Mouse (Mus musculus) MN1 (cell line): Measurements from ENCODE around the gene Ccnd3.

Experiments used
- DNase-seq: peaks from one replicate; pipeline ENCODE4 v3.0.0-alpha.2; 2016; ENCODE audit warnings: low spot score

Gene Ccnd3

DNA sequence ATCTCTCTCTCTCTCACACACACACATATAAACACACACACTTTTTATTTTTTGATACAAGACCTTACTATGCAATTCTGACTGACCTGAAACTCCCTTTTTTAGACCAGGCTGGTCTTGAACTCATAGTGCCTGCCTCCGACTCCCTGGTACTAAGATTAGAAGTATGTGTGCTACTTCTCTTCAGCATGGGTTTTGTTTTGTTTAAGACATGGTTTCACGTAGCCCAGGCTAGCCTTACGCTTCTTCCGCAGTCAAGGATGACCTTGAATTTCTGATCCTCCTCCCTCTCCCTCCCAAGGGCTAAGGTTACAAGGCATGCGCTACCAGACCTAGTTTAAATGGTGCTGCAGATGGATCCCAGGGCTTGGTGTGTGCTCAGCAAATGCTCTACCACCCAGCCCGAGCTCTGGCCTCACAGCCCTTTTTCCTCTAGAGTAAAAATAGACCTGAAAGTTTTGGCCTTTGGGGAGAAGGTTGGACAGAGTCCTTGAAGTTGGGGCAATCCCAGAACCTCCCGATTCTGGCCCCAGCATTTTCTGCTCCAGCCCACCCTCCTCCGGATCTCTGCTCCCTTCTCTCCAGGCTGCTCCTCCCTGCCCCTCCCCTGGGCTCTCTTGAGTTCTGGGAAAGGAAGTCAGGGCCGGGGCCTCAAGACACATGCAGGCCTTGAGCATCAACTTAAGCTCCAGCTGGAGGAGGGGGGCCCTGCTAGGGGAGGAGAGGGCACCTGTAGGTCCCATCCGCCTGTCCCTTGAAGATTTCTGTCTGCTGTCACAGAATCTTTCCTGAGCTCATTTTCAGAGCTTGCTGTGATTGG, 8.3 kb downstream of the Ccnd3 start:
- no peak for DNase-seq

DNA sequence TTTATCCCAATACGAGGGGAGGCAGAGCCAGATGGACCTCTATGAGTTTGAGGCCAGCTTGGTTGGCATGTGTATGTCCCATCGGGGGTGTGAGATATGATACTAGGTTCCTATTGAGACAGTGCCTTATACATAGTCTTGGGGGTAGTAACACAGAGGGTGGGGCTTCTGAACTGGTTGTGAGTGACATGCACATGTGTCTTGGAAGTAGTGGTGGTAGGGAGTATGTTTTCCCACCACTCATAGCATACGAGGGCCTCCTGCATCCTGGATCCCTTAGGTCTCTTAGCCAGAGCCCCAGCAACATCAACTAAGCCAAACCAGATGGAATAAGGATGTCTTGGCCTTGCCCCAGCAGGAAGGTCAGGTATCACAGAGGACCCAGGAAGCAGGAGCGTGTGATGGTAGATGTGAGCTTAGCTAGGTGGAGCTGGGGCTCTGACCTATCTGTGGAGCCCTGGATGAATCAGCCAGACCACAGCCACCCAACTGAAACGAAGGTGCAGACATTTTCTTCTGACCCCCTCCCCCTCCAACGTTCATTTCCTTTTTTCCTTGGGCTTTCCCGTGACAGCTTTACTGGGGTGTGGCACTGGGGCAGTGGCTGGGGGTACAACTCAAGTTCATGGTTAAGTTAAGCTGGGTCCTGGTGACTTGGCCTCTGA, 10.5 kb downstream of the Ccnd3 start:
- DNase-seq: no peak

DNA sequence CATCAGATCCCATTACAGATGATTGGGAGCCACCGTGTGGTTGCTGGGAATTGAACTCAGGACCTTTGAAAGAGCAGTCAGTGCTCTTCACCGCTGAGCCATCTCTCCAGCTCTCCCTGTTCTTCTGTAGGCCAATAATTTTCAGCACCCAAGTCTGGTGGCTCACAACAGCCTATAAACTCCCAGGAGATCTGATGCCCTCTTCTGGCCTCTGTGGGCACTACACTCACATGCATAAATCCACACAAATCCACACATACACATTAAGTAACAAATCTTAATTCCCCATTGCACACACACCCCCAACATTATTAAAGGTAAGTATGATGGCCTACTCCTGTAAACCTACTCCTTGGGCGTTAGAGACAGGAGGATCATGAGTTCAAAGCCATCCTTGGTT, 11.4 kb downstream of the Ccnd3 start:
- DNase-seq: no peak

DNA sequence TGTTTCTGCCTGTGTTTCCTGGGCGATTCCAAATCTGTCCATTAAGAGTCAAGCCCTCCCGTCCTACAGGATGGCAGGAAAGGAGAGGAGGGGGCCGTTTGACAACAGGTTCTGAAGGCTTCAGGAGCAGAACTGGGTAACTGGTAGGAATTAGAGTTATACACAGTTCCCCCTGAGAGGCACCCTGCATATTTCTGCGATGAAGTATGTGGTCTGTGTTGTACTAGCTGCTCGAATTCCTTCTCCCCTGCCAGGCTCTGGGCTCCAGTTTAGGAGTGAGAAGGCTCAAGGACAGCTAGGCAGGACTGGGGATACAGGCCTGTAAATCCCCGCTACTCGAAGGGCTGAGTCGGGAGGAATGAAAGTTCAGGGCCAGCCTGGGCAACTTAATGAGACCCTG, 13.4 kb downstream of the Ccnd3 start:
- no peak for DNase-seq

DNA sequence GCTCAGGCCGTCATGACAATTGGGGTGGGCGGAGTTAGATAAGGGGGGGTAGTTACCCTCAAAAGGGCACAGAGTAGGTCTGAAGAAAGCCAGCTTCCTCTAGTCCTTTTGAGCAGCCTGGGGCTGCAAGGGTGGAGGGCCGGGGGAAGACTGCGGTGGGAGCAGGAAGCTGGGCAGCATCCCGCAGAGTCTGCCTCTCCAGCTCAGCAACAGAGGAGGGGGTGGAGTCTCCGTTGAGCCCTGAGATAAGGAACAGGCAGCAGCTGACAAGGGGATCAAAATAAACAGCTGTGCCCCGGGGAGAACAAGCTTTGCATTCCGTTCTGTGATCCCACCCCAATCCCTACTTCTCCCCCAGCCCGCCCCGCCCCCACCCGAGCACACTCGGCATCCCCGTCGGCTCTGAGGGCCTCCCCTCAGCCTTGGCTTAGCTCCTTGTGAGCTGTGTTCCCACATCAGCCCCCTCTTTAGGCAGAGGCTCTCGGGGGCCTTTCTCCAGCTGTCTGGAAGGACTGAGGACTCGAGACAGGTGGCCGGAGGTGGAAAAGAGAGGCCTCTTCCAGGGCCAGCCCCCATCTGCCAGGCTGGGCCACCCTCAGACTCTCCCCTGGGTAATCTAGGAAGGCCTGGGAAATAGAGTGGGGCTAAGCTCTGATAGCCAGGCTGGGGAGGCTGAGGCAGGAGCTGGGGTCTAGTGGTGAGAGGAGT, 16.9 kb downstream of the Ccnd3 start:
- peak; percentile 78 for DNase-seq

DNA sequence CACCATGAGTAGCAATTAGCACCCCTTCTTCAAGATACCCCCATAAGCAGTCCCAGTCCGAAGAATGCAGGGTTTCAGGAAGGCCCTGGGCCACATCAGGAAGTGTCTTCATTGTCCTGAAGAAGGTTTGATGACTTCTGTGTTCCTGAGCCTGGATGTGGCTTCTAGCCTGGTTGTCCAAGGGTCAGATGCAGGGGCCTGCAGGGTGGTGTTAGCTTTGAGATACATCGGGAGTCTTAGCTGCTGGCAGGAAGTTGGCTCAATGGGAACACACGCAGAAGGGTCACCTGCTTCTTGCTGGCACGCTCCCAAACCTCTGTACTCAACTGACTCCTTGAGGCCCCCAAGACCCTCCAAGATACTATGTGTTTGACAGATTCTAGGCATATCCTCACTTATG, 17.7 kb downstream of the Ccnd3 start:
- DNase-seq: peak; percentile 63

DNA sequence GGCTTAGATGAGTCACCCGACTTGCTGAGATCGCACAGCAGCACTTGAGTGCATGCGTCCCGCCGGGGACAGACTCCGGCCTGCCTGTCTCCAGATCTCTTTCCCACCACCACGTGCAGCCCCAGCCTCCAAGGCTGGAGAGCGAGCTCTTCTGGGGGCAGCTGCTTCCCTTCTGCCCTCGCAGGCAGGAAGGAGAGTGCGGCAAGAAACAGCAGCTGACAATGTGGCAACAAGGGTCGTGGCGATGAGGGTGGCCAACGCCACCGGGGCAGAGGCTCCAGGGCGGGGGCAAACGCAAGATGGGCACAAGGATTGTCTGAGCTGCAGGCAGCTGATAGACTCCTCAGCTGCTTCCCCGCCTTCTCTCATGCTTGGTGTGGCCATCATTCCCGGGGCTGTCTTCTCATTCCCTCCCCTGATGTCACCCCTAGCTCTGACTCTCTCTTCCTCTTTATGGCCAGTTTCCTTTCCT, 18.4 kb downstream of the Ccnd3 start:
- peak; percentile 95 for DNase-seq

DNA sequence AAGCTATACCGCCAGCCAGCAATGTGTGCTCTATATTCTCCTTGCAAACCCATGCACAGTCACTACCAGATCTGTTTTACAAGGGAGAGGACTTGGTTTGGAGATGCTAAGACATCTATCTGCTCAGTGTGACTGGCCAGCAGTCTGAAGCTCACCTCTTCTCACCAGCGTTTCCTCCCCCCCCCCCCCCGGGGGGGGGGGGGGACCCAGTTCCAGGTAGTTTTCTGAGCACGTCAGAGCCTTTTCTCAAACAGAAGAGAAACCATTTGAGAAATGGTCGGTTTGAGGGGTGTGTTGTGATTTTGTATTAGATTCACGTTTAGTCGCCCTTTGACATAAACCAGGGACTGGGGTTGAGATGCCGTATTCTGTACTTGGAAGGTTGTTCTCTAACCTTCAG, 19.2 kb downstream of the Ccnd3 start:
- DNase-seq: no peak

DNA sequence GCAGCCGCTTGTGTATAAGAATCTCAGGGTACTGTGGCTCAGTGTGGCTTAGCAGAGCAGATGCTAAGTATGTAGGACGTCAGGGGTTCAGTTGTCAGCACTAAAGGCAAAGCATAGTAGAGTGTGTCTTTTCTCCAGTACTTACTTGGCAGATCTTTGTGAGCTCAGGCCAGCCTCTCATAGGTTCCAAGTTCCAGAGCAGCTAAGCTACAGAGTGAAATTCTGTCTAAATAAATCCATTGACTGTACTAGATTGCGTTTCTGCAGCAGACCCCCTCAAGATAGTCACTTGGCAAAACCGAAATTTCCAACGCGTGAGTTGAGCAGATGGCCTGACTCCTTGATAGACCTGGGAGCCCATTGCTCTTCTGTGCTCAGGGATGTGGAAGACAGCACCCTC, 20.1 kb downstream of the Ccnd3 start:
- no peak for DNase-seq

DNA sequence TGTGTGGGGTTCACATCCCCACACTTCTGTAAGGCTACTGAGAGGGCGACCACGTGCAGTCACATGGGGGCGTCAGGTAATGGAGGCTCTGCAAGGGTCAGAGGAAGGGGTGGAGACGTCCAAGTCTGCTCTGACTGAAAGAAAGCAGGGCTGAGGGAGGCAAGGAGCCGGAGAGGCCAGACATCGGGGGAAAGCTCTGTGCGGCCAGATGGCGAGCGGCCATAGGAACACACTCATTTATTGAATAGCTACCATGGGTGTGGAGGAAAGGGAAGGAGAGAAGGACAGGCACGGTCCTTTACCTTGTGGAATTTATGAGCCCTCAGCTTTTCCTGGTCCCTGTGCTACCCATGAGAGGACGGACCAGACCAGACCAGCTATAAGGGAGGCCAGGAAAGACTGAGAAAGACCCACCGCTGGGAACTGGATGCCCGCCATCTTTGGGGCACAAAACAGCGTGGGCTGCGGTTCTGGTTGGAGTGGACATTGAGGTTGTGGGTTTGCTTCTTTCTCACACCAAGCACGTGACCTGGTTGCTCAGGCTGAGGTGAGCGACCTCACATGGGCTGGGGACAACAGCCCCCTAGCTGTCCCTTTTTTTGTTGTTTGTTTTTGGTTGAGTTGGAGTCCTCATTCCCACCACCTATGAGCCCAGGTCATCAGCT, 22.1 kb downstream of the Ccnd3 start:
- no peak for DNase-seq

DNA sequence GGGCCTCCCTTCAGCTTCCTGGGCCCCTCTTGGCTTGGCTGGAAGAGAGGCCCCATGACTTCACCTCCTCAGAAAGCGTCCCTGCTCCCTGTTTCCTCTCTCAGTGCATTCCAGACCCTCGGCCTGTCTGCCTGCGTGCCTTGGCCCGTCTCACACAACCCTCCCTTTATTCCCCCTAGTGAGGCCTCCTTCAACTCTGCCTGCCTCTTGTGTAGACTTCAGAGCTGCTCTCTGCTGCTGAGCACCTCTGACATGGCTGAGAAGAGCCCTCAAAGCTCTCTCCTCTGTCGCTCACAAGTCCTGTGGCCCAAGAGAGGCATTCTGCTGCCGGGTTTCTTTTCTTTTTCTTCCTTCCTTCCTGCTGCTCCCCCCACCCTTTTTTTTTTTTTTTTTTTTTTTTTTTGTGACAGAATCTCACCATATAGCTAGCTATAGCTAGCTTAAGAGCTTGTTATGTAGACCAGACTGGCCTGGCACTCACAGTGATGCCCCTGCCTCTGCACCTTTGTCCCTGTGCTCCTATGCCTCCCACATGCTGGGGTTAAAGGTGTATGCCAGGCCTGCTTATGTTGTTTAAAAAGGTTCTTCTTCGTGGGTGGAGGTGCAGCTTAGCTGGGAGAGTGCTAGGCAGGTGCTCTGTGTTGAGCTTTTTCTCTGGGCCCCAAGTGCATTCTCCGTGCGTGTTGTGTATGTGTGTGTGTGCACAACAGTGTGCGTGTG, 22.9 kb downstream of the Ccnd3 start:
- no peak for DNase-seq

DNA sequence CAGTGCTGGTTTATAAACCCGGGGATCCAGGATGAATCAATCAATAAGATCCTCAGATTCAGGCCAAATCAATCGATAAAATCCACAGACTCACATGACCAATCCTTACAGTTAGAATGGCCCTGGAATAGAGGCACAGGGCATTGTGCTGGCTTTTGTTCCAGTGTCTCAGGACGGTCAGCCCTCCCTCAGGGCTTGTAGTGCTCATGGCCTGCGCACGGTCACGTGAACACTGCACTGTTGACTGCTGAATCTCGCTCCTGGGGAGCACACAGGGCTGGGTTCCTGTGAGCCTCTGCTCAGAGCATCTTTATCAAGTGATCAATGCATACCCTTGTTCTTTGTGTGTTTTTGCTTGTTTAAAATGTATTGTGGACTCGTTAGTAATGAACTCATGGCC, 24.1 kb downstream of the Ccnd3 start:
- no peak for DNase-seq

DNA sequence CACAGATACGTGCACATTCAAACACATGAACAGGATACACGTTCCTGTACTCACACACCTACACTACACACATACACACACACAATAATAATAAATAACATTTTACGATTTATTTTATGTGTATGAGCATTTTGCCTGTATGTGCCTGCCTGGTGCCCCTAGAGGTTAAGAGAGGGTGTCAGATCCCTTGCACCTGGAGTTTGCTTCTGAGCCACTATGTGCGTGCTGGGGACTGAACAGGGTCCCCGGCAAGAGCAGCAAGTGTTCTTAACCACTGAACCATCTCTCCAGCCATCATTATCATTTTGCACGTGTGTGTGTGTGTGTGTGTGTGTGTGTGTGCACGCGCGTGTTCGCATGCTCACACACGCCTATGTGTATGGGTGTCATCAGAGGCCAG, 24.7 kb downstream of the Ccnd3 start:
- no peak for DNase-seq

DNA sequence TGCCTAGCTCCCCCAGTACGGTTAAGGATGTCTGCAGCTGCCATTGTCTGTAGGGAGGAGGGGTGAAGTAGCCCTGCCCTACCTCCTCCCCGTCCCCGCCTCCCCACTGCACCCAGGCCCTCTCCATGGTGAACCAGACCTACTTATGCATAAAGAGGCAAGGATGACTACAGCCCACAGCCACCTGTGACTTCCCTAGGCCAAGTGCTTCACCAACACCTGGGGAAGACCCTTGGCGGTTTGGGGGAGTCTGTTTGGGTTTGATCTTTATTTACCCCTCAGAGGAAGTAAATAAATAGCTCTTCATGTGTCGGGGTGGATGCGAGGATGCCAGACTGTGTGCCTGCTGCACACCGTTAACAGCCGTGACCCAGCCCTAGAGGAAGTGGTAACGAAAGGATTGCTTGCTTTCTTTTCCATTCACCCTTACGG, 26.6 kb downstream of the Ccnd3 start:
- no peak for DNase-seq

DNA sequence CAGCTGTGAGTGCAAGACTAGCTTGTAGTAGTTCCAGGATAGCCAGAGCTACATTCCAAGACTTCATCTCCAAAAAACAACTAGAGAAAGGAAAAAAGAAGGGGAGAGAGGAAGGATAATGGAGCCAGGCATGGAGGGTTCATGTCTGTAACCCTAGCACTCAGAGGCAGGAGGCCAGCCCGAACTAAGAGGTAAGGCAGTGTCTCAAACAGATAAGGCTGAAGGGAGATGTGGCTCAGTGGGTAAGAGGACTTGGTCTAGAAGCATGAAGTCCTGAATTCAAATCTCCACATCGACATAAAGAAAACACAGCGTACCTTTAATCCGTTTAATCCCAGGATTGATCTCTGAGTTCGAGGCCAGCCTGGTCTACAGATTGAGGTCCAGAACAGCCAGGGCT, 27.5 kb downstream of the Ccnd3 start:
- DNase-seq: no peak

DNA sequence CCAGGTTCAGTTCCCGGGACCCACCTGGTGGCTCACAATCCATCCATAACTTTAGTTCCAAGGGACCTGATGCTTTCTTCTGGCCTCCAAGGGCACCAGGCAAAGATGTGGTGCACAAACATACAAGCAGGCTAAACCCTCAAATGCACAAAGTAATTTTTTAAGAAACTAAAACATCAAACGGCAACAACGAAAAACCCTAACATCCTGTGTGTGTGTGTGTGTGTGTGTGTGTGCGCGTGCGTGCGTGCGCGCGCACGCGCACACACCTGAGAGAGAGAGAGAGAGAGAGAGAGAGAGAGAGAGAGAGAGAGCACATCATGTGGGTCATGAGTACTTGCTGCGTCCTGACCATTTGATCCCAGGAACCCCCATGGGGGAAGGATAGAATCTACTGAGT, 28.8 kb downstream of the Ccnd3 start:
- no peak for DNase-seq

DNA sequence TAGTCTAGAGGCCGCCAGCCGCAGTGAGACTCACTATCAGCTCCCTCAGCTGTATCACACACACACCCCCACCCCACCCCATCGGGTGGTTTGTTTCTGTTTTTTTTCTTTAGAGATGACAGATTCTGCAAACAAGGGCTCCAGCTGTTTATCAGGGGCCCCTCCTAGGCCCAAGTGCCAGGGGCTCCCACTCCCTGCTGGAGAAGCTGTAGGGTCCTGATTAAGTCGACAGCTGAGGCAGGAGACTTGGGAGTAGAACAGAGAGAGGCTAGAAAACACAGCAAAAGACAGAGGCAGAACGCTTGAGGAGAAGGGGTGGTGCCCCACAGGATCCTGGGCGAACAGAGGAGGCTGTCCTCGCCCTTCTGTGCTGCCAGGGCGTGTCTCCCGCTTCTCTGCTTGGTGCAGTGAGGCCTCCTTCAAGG, 31.0 kb downstream of the Ccnd3 start:
- DNase-seq: no peak

DNA sequence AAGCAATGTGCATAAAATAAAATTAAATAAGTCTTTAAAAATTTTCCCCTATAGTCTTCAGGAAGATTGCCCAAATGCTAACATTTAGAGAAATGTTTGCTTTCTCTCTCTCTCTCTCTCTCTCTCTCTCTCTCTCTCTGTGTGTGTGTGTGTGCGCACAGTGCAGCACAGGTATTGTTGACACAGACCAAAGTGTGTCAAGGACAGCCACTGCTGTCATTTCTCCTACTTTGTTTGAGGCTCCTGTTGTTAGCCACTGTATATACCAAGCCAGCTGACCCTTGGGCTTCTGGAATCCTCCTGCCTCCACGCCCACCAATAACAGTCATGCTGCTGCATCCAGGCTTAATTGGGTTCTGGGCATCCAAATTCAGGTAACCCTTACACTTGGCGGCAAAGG, 33.2 kb downstream of the Ccnd3 start:
- no peak for DNase-seq

DNA sequence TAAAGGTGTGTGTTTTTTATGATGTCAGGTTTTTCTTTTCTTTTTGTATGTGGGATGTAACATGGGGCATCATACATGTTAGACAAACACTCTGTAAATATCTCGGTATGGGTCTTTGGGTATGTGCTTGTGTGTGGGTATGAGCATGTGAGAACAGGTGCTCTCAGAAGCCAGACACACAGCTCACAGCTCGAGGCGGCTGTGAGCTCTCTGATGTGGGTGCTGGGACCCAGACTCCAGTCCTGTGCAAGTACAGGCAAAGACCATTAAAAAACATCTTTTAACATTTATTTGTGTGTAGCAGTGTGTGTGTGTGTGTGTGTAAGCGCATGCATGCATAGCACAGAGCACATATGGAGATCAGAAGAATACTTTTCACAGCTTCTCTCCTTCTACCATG, 34.3 kb downstream of the Ccnd3 start:
- DNase-seq: no peak

DNA sequence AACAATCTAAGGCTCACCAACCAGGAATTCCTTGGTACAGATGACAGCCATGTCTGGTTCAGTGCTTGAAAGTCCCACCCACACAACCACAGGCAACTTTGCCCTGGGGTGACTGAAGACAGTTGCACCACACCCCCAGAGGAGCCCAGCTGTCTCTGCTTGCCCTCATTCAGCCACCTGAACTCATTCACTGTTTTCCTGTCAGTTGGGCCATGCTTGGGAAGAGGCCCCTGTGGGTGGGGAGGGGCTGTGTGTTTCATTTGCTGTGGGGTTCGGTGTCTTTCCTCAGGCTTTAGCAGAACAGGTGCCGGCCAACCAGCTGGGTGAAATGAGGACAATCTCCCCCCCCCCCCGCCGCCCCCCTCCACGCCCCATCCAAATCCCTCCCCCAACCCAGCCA, 37.2 kb downstream of the Ccnd3 start:
- DNase-seq: peak; percentile 40

DNA sequence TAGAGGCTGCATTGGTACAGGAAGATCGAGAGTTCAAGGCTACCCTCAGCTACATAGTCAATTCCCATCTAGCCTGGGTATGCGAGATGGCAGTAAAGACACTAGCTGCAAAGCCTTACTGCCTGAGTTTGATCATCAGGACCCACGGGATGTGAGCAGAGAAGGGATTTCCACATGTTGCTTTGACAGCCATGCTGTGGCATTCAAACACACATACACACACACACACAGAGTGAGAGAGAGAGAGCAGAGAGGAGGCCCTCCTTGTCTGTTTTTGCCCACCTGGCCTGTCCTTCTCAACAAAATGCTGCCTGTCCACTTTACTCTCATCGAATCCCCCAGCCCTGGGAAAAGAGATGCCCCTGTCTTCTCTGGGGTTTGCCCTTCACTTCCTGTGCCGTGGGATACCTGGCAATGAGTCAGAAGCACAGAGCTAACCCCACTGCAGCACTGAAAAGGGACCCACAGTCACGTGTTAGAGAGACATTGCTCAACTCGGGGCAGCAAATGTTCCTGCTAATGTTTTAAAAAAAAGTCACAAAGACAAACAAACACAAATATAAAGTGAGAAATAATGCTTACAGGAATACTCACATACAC, 38.3 kb downstream of the Ccnd3 start:
- no peak for DNase-seq
